Mouse (Mus musculus) MN1 (cell line): ENCODE results near the gene Fhl4.

ENCODE experiments used
- DNase-seq: peaks from one replicate; pipeline ENCODE4 v3.0.0-alpha.2; 2016; ENCODE audit warnings: low spot score

Fhl4 gene

GRCm38 (mm10) chr10:85102247-85103084 lies at the start of gene Fhl4, which contains the start of gene Tmem263:
Fhl4 (minus strand) TSS chr10:85102495.
Tmem263 (plus strand) TSS chr10:85102627.
- DNase-seq, result peak; percentile 95

GRCm38 (mm10) chr10:85149226-85149625 lies 46.9 kb upstream of the Fhl4 start:
- DNase-seq, result no peak

- DNase-seq, result no peak
Observed at GRCm38 (mm10) chr10:85146282-85146681, 44.0 kb upstream of the Fhl4 start.

GRCm38 (mm10) chr10:85141465-85141864 lies 39.2 kb upstream of the Fhl4 start:
- DNase-seq, result peak; percentile 52

- no peak for DNase-seq
Observed at GRCm38 (mm10) chr10:85136573-85136972, 34.3 kb upstream of the Fhl4 start.

- no peak for DNase-seq
Observed at GRCm38 (mm10) chr10:85128453-85128852, 26.2 kb upstream of the Fhl4 start.

- DNase-seq, result peak; percentile 98
Observed at GRCm38 (mm10) chr10:85127395-85128287, 25.3 kb upstream of the Fhl4 start, which contains the start of gene Mterf2. Mterf2 (minus strand) TSS chr10:85128027.

- no peak for DNase-seq
Observed at GRCm38 (mm10) chr10:85125184-85125583, 22.9 kb upstream of the Fhl4 start.

- no peak for DNase-seq
Observed at GRCm38 (mm10) chr10:85114409-85114808, 12.1 kb upstream of the Fhl4 start.

- peak; percentile 68 for DNase-seq
Observed at GRCm38 (mm10) chr10:85103085-85103885, 990 bp upstream of the Fhl4 start.

- peak; percentile 43 for DNase-seq
Observed at GRCm38 (mm10) chr10:85101841-85102240, 454 bp downstream of the Fhl4 start.

- DNase-seq, result no peak
Observed at GRCm38 (mm10) chr10:85071605-85072152, 30.6 kb downstream of the Fhl4 start.

GRCm38 (mm10) chr10:85054876-85055275 lies 47.4 kb downstream of the Fhl4 start:
- DNase-seq, result no peak

- DNase-seq, result no peak
Observed at GRCm38 (mm10) chr10:85052451-85052850, 49.8 kb downstream of the Fhl4 start.

GRCm38 (mm10) chr10:85050668-85051208 lies 51.6 kb downstream of the Fhl4 start:
- DNase-seq, result no peak

- no peak for DNase-seq
Observed at GRCm38 (mm10) chr10:85048008-85048407, 54.3 kb downstream of the Fhl4 start.

GRCm38 (mm10) chr10:85046585-85046984 lies 55.7 kb downstream of the Fhl4 start:
- peak; percentile 56 for DNase-seq
